Mouse (Mus musculus) neural tube, embryonic 13.5 days (tissue): ENCODE measurements around the gene Elane. TPM values are rescaled to one million over a fixed set of nuclear protein-coding genes. Genes with fewer than 3 reads are reported as not detected.
"Not testable (repeated sequence)": the region's sequence is repeated elsewhere in the genome, so short reads cannot be mapped to it uniquely, and the experiment has no call there.

ENCODE experiments used
- ATAC-seq: fragments of 200-750 bp; cut with Nextera tagmentation; 2 replicates; pipeline ENCODE4 v1.8.0; 2017; ENCODE audit warnings: low read depth, mild to moderate bottlenecking, moderate TSS enrichment, moderate library complexity
- H3K27ac ChIP-seq: fragments of 300-500 bp; sonication (generic); replicated peaks from 2 replicates; pipeline ENCODE4 v1.5.1; 2015; ENCODE audit warnings: moderate library complexity, mild to moderate bottlenecking, inconsistent platforms
- H3K27me3 ChIP-seq: fragments of 300-500 bp; sonication (generic); 2 replicates; pipeline ENCODE4 v1.6.1; 2015; ENCODE audit warnings: mild to moderate bottlenecking, inconsistent platforms
- H3K36me3 ChIP-seq: fragments of 300-500 bp; sonication (generic); 2 replicates; pipeline ENCODE4 v1.6.1; 2015; ENCODE audit warnings: mild to moderate bottlenecking, inconsistent platforms
- H3K4me1 ChIP-seq: fragments of 300-500 bp; sonication (generic); replicated peaks from 2 replicates; pipeline ENCODE4 v1.6.1; 2015; ENCODE audit warnings: inconsistent platforms
- H3K4me2 ChIP-seq: fragments of 300-500 bp; sonication (generic); 2 replicates; pipeline ENCODE4 v1.6.1; 2015; ENCODE audit warnings: inconsistent platforms, mild to moderate bottlenecking, moderate library complexity
- H3K4me3 ChIP-seq: fragments of 300-500 bp; sonication (generic); 2 replicates; pipeline ENCODE4 v1.5.1; 2015; ENCODE audit warnings: mild to moderate bottlenecking, inconsistent platforms
- H3K9ac ChIP-seq: fragments of 300-500 bp; sonication (generic); 2 replicates; pipeline ENCODE4 v1.6.1; 2015; ENCODE audit warnings: moderate library complexity, mild to moderate bottlenecking, inconsistent platforms
- H3K9me3 ChIP-seq: fragments of 300-500 bp; sonication (generic); 2 replicates; pipeline ENCODE4 v1.6.1; 2016; ENCODE audit warnings: inconsistent platforms
- WGBS: fragments of 180-500 bp; shearing (Covaris S2); methylation state at CpG from one replicate; pipeline ENCODE4 v1.1.7; 2015; 5-methylcytosine and 5-hydroxymethylcytosine counted together
- polyA plus RNA-seq: library from polyadenylated mRNA; unstranded; fragments of >200 nt; fragmentation: Nextera tagmentation; extraction: Ambion mirVana; gene quantifications from 2 replicates; pipeline ENCODE4 v1.2.1, GENCODE M21; 2015

Gene Elane
- polyA plus RNA-seq, 1 experiment from 2014 or later = 0.67 TPM

DNA sequence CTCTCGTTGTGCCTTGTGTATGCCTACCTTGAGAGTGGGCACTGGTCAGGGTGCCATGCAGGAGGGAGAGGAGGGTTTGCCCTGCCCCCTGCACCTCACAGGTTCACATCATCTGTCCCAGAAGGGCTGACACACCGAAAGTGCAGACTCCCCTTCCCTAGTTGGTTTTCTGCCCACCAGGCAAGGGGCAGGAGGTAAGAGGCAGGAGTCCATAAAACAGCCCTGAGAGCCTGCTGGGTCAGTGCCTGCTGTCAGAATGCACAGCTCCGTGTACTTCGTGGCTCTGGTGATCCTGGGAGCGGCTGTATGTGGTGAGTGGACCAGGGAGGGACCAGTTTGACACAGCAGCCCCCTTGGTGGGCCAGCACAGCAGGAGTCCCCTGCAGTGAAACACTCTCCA lies 4.6 kb downstream of the Elane start, which contains the start of gene Cfd:
TSS of gene Cfd (plus strand) at position 184 of the 400 bp plus-strand sequence.
- H3K36me3 ChIP-seq = peaks cover 15% of the 10 kb centered on the region
- H3K4me2 ChIP-seq = no peak within 1 kb of the TSS
- ATAC-seq = no peak
- 49% methylated on average over 5 of the region's 5 CpGs for WGBS
- H3K4me3 ChIP-seq = no peak within 1 kb of the TSS
- H3K27ac ChIP-seq = no peak within 1 kb of the TSS
- H3K9ac ChIP-seq = 0 out of 2 replicates have a peak within 1 kb of the TSS, but pooled peaks have one; percentile 5
- H3K4me1 ChIP-seq = no peaks in the 10 kb centered on the region
- no peaks in the 10 kb centered on the region; the same call in 1 of the 2 replicates for H3K27me3 ChIP-seq
- no peaks in the 10 kb centered on the region for H3K9me3 ChIP-seq

DNA sequence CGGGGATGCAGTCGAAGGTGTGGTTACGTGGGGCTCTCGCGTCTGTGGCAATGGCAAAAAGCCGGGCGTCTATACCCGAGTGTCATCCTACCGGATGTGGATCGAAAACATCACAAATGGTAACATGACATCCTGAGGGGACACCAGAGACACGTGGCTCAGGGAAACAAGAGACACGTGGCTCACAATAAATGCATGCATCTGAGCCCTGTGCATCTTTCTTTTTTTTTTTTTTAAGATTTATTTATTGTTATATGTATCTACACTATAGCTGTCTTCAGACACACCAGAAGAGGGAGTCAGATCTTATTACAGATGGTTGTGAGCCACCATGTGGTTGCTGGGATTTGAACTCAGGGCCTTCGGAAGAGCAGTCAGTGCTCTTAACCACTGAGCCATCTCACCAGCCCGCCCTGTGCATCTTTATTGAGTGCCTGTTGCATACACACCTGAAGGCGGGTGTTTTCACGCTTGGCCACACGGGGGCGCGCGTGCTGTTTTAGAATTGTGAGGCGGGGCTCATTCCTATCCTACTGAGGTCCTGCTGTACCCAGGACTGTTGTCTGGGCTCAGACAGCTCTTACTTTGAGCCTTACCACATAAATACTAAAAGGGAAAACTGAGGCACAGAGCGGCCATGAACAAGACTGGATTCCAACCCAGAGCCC lies 6.5 kb downstream of the Elane start:
- not testable (repeated sequence) for H3K27ac ChIP-seq, H3K9ac ChIP-seq, H3K4me1 ChIP-seq, H3K4me2 ChIP-seq, H3K27me3 ChIP-seq, H3K4me3 ChIP-seq, H3K9me3 ChIP-seq
- H3K36me3 ChIP-seq = peaks cover 34% of the 10 kb centered on the region
- WGBS = 43% methylated on average over 22 of the region's 22 CpGs
- ATAC-seq = peak; percentile 54

DNA sequence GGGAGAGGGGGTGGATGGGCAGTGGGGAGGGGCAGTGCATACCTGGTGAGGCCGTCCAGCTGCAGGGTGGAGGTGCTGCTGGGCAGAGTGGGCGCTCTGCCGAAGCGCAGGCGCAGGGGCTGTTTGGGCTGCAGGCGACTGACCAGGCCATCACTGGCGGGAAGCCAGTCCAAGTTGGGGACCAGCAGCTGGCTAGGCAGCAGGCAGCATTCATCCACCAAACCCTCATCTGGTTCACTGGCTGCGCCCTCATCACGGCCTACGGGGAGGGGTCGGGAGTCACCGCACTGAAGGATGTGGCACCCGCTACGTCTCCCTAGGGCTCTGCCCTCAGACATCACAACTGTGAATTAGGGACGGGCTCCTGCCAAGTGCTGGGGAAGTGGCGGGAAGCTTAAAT lies 10.3 kb downstream of the Elane start:
- H3K27ac ChIP-seq = no peak overlapping the region
- H3K27me3 ChIP-seq = peaks cover 9% of the 10 kb centered on the region
- no peaks in the 10 kb centered on the region for H3K9me3 ChIP-seq
- H3K9ac ChIP-seq = no peak overlapping the region
- no peak for ATAC-seq
- 90% methylated on average over 15 of the region's 16 CpGs for WGBS
- peaks cover 58% of the 10 kb centered on the region for H3K36me3 ChIP-seq
- H3K4me2 ChIP-seq = no peak overlapping the region
- H3K4me1 ChIP-seq = peaks cover 12% of the 10 kb centered on the region
- H3K4me3 ChIP-seq = no peak overlapping the region

DNA sequence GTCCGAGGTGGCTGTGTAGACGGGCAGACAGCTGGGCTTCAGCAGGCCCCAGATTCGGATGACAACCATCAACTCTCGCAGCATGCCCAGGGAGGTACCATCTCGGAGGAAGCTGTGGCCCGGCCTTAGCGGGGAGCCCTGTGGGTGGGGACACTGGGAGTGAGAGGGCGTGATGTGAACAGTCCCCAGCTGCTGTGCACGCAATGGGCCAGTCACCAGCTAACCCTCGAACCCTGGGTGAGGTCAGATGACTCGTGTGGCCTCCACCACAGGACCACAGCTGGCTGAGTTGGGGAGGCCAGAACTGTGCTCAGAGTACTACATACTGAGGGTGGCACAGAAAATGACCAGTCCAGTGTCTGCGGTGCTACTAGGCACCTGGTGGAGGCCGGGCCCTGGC lies 10.8 kb downstream of the Elane start:
- 87% methylated on average over 13 of the region's 13 CpGs for WGBS
- Histone ChIP-seq H3K9me3 (no peaks in the 10 kb centered on the region), H3K27me3 (peaks cover 9% of the 10 kb centered on the region), H3K4me1 (peaks cover 15% of the 10 kb centered on the region), H3K27ac (no peak overlapping the region), H3K4me3 (no peak overlapping the region), H3K9ac (no peak overlapping the region), H3K36me3 (peaks cover 58% of the 10 kb centered on the region), H3K4me2 (no peak overlapping the region)
- ATAC-seq = no peak

- 51% methylated on average over 20 of the region's 20 CpGs for WGBS
- no peak overlapping the region for H3K27ac ChIP-seq
- no peak overlapping the region for H3K4me3 ChIP-seq
- H3K4me1 ChIP-seq = peaks cover 15% of the 10 kb centered on the region
- H3K36me3 ChIP-seq = peaks cover 62% of the 10 kb centered on the region
- peaks cover 9% of the 10 kb centered on the region for H3K27me3 ChIP-seq
- ATAC-seq = no peak
- no peak overlapping the region for H3K4me2 ChIP-seq
- no peaks in the 10 kb centered on the region for H3K9me3 ChIP-seq
- no peak overlapping the region for H3K9ac ChIP-seq
These were observed 11.5 kb downstream of the Elane start for GRCm38 (mm10) chr10:79897316-79898245.

DNA sequence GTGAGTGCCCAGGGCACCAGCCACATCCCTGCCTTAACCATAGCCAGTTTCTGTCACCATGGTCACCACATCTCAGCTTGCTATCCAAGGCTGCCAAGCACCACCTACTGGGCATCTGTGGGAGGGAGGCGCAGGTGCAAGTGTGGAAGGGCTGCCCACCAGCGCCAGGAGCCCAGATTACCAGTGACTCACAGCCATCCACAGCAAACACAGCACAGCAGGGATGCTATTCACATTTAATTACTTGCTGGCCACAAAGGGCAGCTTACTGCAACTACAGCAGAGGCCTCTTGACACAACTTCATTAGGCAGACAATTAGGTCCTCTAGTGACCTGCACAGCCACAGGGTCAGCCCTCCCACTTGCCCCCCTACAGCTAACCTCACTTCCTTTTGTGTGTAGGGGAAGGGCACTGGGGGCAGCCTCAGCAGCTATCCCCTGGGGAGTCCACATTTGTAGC lies 14.9 kb downstream of the Elane start:
- H3K4me1 ChIP-seq = peaks cover 15% of the 10 kb centered on the region
- 0% methylated on average over 2 of the region's 2 CpGs for WGBS
- H3K4me2 ChIP-seq = no peak overlapping the region
- no peak overlapping the region for H3K4me3 ChIP-seq
- ATAC-seq = peak; percentile 63; the same call in 1 of the 2 replicates
- peak overlapping the region; percentile 56 for H3K27ac ChIP-seq
- peak overlapping the region; percentile 54 for H3K9ac ChIP-seq
- H3K36me3 ChIP-seq = peaks cover 77% of the 10 kb centered on the region
- peaks cover 9% of the 10 kb centered on the region for H3K27me3 ChIP-seq
- H3K9me3 ChIP-seq = no peaks in the 10 kb centered on the region

DNA sequence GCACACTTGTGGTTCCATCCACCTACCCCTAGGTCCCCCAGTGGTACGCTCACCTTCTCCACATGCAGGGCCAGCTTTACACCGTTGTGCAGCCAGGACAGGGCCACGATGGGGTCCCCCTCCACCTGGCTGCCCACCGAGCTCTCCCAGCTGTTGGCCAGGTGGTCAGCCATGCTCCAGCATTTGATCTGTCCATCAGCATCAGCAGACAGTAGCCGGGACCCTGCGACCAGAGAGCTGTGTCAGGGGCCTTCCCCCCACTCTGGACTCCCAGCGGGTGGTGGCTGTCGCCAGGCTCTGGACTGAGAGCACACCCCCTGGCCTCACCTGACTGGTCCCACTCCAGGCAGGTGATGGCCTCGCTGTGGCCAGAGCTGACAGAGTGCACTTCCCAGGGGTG lies 20.7 kb downstream of the Elane start:
- Histone ChIP-seq H3K9ac (no peak overlapping the region), H3K4me3 (no peak overlapping the region), H3K4me2 (no peak overlapping the region), H3K4me1 (peaks cover 20% of the 10 kb centered on the region), H3K27me3 (no peaks in the 10 kb centered on the region), H3K9me3 (no peaks in the 10 kb centered on the region), H3K27ac (no peak overlapping the region), H3K36me3 (peaks cover 65% of the 10 kb centered on the region)
- no peak for ATAC-seq
- 90% methylated on average over 9 of the region's 9 CpGs for WGBS

- peaks cover 20% of the 10 kb centered on the region for H3K4me1 ChIP-seq
- H3K4me2 ChIP-seq = no peak overlapping the region
- no peak for ATAC-seq
- H3K27ac ChIP-seq = no peak overlapping the region
- H3K9ac ChIP-seq = no peak overlapping the region
- H3K27me3 ChIP-seq = no peaks in the 10 kb centered on the region
- no peaks in the 10 kb centered on the region for H3K9me3 ChIP-seq
- WGBS = 93% methylated on average over 10 of the region's 10 CpGs
- H3K36me3 ChIP-seq = peaks cover 69% of the 10 kb centered on the region
- H3K4me3 ChIP-seq = no peak overlapping the region
These were observed 21.4 kb downstream of the Elane start for GRCm38 (mm10) chr10:79907415-79907814.

DNA sequence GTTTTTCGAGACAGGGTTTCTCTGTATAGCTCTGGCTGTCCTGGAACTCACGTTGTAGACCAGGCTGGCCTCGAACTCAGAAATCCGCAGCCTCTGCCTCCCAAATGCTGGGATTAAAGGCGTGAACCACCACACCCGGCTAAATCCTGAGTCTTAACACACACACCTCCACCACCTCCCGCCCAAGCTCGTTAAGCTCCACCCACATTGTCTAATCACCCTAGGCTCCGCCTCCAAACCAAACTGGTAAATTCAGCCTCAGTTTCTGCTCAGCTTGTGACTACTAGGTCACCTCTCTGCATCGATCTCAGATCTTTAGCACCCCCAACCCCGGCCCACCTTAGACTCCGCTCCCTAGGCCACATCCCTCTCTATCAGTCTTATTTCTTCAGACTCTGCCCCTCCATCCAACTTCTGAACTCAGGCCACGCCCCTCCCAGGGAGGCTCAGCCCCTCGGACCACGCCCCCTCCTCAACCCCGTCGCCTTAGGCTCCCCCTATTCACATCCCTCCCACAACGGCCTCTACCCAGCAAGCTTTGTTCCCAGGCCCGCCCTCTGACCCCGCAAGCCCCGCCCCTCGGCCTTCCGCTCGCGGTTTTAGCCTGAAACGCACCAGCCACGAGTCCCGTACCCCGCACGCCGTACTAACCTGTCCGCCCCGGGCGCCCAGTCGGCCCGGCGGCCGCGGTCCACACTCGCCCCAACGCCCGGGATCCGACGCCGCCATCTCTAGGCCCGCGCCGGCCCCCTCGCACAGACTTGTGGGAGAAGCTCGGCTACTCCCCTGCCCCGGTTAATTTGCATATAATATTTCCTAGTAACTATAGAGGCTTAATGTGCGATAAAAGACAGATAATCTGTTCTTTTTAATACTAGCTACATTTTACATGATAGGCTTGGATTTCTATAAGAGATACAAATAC lies 22.4 kb downstream of the Elane start, which contains the start of gene Med16:
TSS of gene Med16 (minus strand) at position 757 of the 925 bp plus-strand sequence.
- Histone ChIP-seq H3K27ac (peak within 1 kb of the TSS; percentile 98), H3K9me3 (no peaks in the 10 kb centered on the region), H3K9ac (peak within 1 kb of the TSS; percentile 90), H3K4me2 (peak within 1 kb of the TSS; percentile 52), H3K4me1 (peaks cover 20% of the 10 kb centered on the region), H3K27me3 (no peaks in the 10 kb centered on the region), H3K36me3 (peaks cover 62% of the 10 kb centered on the region), H3K4me3 (peak within 1 kb of the TSS; percentile 66)
- peak; percentile 93 for ATAC-seq
- 2% methylated on average over 50 of the region's 52 CpGs for WGBS

DNA sequence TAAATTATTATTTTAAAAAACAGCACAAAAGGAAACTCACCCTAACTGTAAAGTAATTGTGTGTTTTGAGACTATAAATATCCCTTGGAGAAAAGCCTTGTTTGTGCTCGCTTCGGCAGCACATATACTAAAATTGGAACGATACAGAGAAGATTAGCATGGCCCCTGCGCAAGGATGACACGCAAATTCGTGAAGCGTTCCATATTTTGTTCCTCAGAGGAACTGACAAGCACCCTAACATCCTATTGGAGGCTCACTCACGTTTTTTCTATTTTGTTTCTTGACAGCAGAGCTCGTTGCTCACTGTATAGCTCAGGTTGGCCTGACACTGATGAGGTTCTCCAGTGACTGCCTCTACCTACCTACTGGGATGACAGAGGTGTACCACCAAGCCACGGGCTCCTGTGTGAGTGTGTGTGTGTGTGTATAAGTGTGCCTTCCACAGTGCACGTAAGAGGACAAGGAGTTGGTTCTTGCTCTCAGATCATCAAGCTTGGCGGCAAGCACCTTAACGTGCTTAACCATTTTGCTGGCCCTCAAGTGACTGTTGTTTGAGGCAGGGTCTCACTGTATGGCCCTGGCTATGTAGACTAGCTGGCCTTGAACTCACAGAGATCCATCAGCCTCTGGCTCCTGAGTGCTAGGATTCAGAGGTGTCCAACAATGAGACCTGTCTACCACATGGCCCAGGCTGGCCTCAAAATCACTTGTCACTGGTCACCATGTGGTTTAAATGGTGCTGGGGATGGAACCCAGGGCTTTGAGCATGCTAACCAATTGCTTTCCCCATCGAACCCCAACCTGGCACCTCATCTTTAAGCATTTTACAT lies 23.3 kb downstream of the Elane start:
- peak; percentile 71 for ATAC-seq
- 25% methylated on average over 14 of the region's 14 CpGs for WGBS
- peak overlapping the region; percentile 90 for H3K9ac ChIP-seq
- H3K4me3 ChIP-seq = peak overlapping the region; percentile 66
- H3K4me2 ChIP-seq = peak overlapping the region; percentile 52
- H3K27me3 ChIP-seq = no peaks in the 10 kb centered on the region
- H3K36me3 ChIP-seq = peaks cover 55% of the 10 kb centered on the region
- peak overlapping the region; percentile 98 for H3K27ac ChIP-seq
- H3K9me3 ChIP-seq = no peaks in the 10 kb centered on the region
- H3K4me1 ChIP-seq = peaks cover 26% of the 10 kb centered on the region

DNA sequence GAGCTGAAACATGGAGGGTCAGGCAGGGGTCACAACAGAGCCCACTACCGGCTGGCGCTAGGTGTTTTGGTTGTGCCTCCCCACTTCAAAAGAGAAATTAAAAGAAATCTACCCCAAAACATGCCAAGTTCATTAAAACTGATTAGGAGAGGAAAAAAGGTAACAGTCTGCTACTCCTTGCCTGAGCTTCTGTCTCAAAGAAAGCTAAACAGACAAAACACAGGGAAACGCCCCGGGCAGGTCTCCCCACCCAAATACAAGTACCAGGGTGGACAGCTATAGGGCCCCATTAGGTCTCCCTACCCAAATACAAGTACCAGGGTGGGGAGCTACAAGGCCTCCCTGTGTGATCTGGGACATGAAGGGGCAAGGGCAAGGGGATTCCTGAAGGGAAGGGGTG lies 24.5 kb downstream of the Elane start, which contains the start of gene Gm26602:
TSS of gene Gm26602 (plus strand) at position 301 of the 400 bp plus-strand sequence.
- Histone ChIP-seq H3K4me1 (peaks cover 39% of the 10 kb centered on the region), H3K9ac (peak within 1 kb of the TSS; percentile 61; the same call in 1 of the 2 replicates), H3K4me2 (peak within 1 kb of the TSS; percentile 52; the same call in 1 of the 2 replicates), H3K4me3 (no peak within 1 kb of the TSS), H3K36me3 (peaks cover 42% of the 10 kb centered on the region), H3K27ac (peak within 1 kb of the TSS; percentile 98), H3K9me3 (no peaks in the 10 kb centered on the region), H3K27me3 (no peaks in the 10 kb centered on the region)
- ATAC-seq = no peak
- WGBS = 96% methylated on average over 4 of the region's 4 CpGs
